Mouse (Mus musculus) CD4-positive, CD25-positive, alpha-beta regulatory T cell, adult 9 weeks (primary cell): ENCODE data around the gene Nbdy. TPM values are rescaled to one million over a fixed set of nuclear protein-coding genes. Genes with fewer than 3 reads are reported as not detected.

Experiments used
- polyA plus RNA-seq: library from polyadenylated mRNA; unstranded; fragments of 100-300 nt; shearing (Covaris generic); gene quantifications from one replicate; pipeline ENCODE4 v1.2.1, GENCODE M21; 2017

The Nbdy gene
- polyA plus RNA-seq = 78.0 TPM

GRCm38 (mm10) chrX:153723110-153723916, at the start of gene Nbdy:
Nbdy (plus strand) TSS chrX:153723590.

GRCm38 (mm10) chrX:153695782-153696395, 27.5 kb upstream of the Nbdy start, which contains the start of gene Kctd12b:
Kctd12b (minus strand) TSS chrX:153696391.

Other genes with a start within 250 kb of the Nbdy start
- 2.0 TPM for gene Ubqln2, start 225.4 kb upstream of the Nbdy start, polyA plus RNA-seq
- gene Cypt3, start 165.0 kb upstream of the Nbdy start, polyA plus RNA-seq = not detected
- gene Kctd12b, start 27.2 kb upstream of the Nbdy start, polyA plus RNA-seq = 1.8 TPM
- 18.0 TPM for gene Spin2c, start 108.6 kb downstream of the Nbdy start, polyA plus RNA-seq